Mouse (Mus musculus): Measurements from ENCODE around the gene Cdx2.

The Cdx2 gene

DNA sequence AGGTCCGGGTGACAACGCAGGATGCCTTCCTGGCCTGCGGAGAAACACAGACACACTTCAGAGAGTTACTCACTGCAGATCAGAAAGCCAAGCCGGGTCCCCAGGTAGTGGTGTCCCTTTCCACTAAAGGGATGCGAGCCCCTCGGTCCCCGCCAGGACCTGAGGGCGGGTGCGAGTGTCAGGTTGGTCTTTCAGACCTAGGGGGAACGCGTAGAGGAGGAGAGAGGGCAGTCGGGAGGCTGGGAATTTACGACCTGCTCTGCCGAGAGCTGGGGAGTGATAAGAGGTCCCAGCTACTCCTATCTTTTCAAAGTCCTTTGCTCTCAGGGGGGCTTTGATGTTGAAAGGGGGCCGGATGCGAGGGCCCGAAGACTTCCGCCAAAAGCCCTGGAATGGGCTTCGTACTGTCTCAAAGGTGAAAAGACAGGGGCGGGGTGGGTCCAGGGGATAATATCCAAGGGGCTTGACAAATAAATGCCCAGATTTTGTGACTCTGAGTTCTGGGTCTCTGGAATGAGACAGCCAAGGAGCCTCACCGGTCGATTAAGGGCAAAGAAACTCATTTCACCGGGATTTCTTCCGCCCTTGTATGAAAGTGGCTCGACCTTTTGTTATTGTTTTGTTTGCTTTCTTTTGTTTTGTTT is 8.5 kb upstream of the Cdx2 start:
- DNase-seq = no peak

GRCm38 (mm10) chr5:147314646-147315431 is 7.8 kb upstream of the Cdx2 start:
- no peak for DNase-seq

DNA sequence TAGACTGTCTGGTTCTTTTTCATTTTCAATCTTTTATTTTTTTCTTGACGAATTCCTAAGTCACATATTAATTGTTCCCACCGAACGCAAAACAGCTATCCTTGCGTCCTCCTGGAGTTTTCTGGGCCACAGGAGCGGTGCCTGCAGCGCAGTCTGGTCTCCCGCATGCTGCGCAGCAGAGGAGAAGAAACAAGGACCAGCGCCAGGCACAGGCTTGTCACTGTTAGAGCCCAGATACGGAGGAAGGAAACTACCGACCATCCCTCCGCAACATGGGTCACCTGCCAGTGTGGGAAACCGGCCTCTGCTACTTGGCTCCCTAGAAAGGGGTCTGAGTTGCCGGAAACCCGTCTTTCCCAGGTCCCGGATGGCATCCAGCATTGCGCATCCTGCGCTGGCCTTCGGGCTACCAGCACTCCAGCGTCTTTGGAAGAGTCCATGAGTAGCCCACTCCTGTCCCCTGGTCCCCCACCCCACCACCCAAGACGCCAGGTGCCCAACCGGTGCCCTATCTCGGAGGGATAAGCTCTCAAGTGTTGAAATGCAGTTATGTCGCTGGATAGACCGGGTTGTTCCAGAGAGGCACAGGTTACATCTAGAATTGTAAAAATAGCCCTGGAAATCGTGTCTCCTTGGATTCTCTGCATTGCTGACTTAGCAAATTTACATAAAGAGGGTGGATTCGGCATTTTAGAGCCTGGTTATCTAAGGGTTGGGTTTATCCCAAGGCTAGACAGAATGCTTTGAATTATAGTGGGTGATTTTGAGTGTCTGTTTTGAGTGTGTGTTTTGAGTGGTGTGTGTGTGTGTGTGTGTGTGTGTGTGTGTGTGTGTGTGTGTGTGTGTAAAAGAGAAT is 6.0 kb upstream of the Cdx2 start:
- no peak for DNase-seq

DNA sequence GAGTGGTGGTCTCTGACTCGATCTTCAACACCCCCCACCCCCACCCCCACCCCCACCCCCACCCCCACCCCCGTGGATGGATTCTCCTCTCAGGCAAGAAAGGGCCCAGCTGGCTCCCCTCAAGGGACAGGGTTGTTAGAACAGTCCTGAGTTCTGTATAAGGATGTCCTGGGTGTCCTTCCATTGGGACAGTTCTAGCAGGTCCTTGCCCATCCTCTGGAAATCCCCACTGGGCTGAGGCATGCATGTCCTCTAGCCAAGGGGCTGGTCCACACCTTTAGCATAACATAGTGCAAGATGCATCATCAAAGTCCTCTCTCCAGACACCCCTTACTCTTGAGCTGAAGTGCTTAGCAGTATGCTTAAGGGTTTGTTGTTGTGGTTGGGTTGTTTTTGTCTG is 2.7 kb upstream of the Cdx2 start:
- no peak for DNase-seq

- DNase-seq = no peak
These were observed 1.4 kb upstream of the Cdx2 start for GRCm38 (mm10) chr5:147308451-147308850.

- no peak for DNase-seq
These were observed 322 bp upstream of the Cdx2 start for GRCm38 (mm10) chr5:147307398-147307785.

- no peak for DNase-seq
These were observed 1.0 kb downstream of the Cdx2 start for GRCm38 (mm10) chr5:147305856-147306637.

DNA sequence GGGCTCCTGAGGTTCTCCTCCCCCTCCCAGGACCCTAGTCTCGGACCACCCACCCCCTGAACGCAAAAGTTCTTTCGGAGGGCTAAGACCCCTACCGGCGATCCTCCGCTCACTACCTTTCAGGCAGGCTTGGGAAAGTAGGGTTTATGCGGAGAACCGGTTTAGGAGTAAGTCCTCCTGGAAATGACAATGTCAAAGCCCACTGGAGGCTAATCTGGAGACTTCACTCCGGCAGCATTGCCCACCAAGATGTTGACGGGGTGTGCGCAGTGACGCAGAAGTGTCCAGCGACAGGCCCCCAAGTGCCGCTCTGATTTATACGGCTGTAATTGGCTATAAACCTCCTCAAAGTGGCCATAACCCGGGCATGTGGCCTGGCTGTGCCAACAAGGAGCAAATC is 1.9 kb downstream of the Cdx2 start:
- DNase-seq = no peak

GRCm38 (mm10) chr5:147304276-147305155 is 2.6 kb downstream of the Cdx2 start:
- DNase-seq = no peak

DNA sequence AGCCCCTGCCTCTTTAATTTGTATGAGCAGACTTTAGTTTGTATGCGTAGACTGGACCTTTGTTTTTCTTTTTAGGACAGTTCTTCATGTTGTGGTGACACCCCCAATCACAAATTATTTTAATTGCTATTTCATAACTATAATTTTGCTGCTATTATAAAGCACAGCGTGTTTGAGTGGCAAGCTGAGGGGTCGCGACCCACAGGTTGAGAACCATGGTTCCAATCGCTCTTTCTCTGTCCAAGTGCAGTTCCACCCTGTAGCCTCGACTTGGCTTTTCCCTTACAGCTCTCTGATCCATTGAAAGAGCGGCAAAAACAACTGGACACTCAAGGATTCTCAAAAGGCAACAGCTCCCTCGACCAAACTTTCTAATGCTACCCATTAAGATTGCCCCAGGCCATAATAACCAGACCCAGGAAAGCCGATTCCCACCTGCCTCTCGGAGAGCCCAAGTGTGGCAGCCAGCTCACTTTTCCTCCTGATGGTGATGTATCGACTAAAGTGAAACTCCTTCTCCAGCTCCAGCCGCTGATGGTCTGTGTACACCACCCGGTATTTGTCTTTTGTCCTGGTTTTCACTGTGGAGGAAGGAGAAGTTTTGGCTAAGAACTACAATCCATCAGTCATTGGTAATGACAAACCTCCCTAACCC is 4.2 kb downstream of the Cdx2 start:
- DNase-seq = no peak

DNA sequence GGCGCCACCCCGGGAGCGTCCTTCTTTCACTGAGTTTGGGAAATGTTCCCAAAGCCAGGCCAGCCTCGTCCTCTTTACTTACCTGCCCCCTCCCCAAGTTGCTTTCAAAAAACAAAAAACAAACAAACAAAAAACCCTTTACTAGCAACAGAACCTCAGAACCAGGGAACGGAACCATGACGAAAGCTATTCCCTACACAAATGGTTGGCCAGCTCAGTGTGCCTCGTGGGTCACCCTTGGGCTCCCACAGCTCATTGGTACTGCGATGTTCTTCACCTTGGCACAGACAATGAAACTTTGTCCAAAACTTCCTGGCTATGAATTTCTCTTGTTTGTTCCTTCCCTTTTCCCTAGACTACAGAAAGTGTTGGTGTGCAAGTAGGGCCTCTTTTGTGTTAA is 4.9 kb downstream of the Cdx2 start:
- no peak for DNase-seq

DNA sequence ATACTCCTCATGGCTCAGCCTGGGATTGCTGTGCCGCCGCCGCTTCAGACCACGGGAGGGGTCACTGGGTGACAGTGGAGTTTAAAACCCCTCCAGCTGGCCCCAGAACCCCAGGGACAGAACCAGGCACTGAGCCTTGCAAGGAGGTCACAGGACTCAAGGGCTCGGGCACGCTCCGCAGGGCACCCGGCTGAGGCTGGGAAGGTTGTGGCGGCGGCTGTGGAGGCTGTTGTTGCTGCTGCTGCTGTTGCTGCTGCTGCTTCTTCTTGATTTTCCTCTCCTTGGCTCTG is 5.3 kb downstream of the Cdx2 start:
- DNase-seq = no peak

- no peak for DNase-seq
These were observed 5.9 kb downstream of the Cdx2 start for GRCm38 (mm10) chr5:147300917-147301780.

DNA sequence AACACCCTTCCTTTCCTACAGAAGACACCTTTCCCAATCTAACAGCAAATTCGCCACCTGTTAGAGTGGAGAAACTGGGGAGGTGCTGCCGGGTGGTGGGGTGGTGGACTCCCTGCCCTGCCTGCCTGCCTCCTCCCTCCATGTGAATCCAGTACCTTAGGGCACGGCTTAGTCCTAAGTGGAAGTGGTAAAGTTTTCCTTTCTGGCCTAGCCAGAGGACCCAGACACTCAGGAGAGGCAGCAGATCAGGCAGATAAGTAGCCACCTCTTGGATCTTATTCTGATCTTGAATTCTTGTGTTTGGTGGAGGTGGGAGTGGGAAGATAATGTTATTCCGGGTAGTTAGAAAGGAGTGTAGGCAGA is 7.1 kb downstream of the Cdx2 start:
- no peak for DNase-seq

DNA sequence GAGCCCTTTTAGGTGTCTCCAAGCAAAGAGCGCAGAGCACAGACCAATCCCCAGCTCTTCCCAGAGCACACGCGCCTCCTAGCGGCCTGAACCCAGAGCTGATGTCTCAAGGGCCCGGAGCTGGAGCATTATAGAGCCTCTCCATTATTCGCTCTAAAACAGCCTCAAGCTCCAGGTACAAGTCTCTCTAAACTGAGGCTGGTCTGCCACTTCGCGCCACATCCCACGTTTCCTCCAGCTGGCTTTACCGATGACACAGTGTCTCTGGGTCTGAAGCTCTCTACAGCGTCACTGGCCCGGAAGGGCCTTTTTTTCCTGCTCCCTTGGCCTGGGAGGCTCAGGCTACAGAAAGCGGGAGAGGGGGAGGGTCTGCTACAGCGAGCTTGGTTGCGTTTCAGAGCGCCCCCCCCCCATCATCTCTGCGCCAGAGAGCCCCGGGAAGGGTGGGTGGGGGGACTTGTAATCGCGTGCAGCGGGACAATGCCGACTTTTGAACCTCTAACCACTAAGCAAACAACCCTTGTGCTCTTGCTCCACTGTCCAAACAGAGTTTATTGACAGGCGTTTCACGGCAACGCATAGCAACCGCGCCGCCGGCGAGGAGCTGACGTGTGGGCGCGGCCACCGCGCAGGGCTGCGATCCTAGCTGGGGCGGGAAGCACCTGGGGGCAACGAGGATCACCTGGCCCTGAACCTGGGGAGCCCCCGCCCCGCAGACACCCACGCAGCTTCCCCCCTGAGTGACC is 7.6 kb downstream of the Cdx2 start:
- DNase-seq = no peak

DNA sequence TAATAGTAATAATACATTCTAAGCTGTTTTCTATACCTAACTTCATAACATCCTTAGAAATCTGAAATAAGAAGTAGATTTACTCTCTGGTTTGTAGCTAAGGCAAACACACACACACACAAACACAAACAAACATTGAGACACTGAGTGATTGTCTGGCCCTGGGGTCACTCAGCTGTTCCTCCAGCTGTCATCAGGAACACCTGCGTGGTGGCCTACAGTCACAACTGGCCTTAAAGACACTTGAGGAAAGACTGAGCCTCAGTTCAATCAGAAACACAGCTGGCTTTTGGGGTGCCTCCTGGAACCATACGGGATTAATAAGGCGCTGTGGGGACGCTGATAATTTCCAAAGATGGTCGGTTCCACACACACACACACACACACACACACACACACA is 9.8 kb downstream of the Cdx2 start:
- DNase-seq = no peak

GRCm38 (mm10) chr5:147294121-147294520 is 12.9 kb downstream of the Cdx2 start:
- no peak for DNase-seq

DNA sequence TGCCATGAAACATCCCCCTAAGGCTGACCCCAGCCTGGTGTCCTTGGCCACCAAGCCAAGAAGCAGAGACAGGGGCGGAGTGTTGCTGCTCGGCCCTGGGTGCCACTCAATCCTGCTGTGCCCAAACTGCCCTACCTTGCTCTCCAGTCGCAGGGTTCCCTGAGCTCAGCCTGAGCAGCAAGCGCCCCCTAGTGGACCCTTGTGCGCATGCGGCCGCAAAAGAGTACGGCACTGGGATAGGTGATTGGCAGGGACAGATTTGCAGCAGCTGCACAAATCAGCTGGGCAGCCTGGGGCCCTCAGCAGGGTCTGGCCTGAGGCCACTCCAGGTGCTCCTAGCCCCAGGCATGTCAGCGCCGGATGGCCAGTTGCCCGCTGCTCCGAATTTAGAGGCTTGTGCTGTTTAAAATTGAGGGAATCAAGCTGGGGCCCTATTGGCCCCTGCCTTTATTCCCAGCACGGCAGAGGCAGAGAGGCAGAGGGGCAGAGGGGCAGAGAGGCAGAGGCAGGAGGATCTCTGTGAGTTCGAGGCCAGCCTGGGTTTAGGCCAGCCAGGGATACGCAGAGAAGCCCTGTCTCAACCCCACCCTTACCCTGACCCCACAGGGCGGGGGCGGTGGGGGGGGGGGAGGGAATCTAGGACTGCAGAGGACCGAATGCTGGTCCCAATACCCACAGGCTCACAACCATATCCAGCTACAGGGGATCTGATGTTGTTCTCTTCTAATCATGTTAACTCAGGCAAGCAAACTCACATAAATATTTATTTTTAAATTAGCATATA is 13.8 kb downstream of the Cdx2 start:
- peak; percentile 49 for DNase-seq

DNA sequence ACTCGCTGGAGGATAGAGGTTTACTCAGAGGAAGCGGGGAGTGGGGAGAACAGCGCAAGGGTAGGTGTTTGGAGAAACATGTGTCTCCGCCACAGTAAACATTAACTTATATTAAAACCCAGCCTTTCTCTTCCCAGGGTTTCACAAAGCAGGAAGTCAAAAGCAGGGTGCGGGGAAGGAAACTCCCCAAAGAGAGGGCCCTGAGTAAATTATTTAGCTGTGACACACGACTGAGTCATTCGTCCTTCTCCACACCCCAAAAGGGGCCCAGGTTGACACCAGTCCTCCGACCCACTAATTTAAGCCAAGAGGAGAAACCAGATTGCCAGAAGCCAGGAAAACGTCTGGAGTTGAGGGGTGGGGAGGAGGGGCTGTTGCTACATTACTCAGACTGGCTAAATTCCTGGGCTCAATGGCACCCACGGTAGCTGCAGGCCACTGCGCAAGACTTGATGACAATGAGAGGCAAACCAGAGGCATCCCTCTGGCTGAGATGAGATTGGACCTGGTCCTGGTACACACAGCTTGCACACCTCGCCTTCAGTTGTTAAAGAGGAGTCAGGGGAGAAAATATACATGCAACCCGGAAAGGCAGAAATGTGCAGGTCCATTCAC is 14.5 kb downstream of the Cdx2 start:
- no peak for DNase-seq
